Mouse (Mus musculus) liver, postnatal 0 days (tissue): ENCODE results near the gene Gimd1. TPM values are rescaled to one million over a fixed set of nuclear protein-coding genes. Genes with fewer than 3 reads are reported as not detected.

ENCODE experiments used
- ATAC-seq: fragments of 200-750 bp; cut with Nextera tagmentation; 2 replicates; pipeline ENCODE4 v1.8.0; 2017; ENCODE audit warnings: mild to moderate bottlenecking, moderate library complexity
- DNase-seq: peaks from one replicate; pipeline ENCODE4 v3.0.0-alpha.2; 2016
- H3K27ac ChIP-seq: fragments of 300-500 bp; sonication (generic); 2 replicates; pipeline ENCODE4 v1.5.1; 2014; ENCODE audit warnings: antibody characterized with exemption, moderate library complexity, mild to moderate bottlenecking, low read depth
- H3K27me3 ChIP-seq: fragments of 300-500 bp; sonication (generic); 2 replicates; pipeline ENCODE4 v1.6.1; 2014; ENCODE audit warnings: low read length, control low read depth, mixed read lengths; ENCODE audit not compliant: insufficient read depth
- H3K36me3 ChIP-seq: fragments of 300-500 bp; sonication (generic); replicated peaks from 2 replicates; pipeline ENCODE4 v1.6.1; 2014; ENCODE audit warnings: mild to moderate bottlenecking, control low read depth, low read length, moderate library complexity, mixed read lengths; ENCODE audit not compliant: insufficient read depth
- H3K4me1 ChIP-seq: fragments of 300-500 bp; sonication (generic); 2 replicates; pipeline ENCODE4 v1.6.1; 2014; ENCODE audit warnings: antibody characterized with exemption, mild to moderate bottlenecking, control low read depth; ENCODE audit not compliant: insufficient read depth
- H3K4me2 ChIP-seq: fragments of 300-500 bp; sonication (generic); 2 replicates; pipeline ENCODE4 v1.6.1; 2014; ENCODE audit warnings: low read depth, mild to moderate bottlenecking, low read length, moderate library complexity, mixed read lengths
- H3K4me3 ChIP-seq: fragments of 300-500 bp; sonication (generic); 2 replicates; pipeline ENCODE4 v1.5.1; 2014; ENCODE audit warnings: low read depth, low read length
- H3K9ac ChIP-seq: fragments of 300-500 bp; sonication (generic); replicated peaks from 2 replicates; pipeline ENCODE4 v1.6.1; 2014; ENCODE audit warnings: mild to moderate bottlenecking, moderate library complexity
- H3K9me3 ChIP-seq: fragments of 300-500 bp; sonication (generic); 2 replicates; pipeline ENCODE4 v1.6.1; 2016; ENCODE audit warnings: mild to moderate bottlenecking, control low read depth, low read length, mixed read lengths
- CTCF ChIP-seq: sonication (generic); IDR thresholded peaks from 2 replicates; pipeline ENCODE4 v1.5.1; 2016; ENCODE audit warnings: antibody characterized with exemption, low read depth
- EP300 ChIP-seq: IDR thresholded peaks from 2 replicates; pipeline ENCODE4 v1.6.1; 2016; ENCODE audit warnings: antibody characterized with exemption, low read depth, mild to moderate bottlenecking
- WGBS: fragments of 180-500 bp; shearing (Covaris S2); extraction: QIAGEN DNeasy Blood & Tissue Kit; methylation state at CpG from one replicate; pipeline ENCODE4 v1.1.7; 2014; ENCODE audit not compliant: insufficient replicate concordance; 5-methylcytosine and 5-hydroxymethylcytosine counted together
- polyA plus RNA-seq: library from polyadenylated mRNA; unstranded; fragments of >200 nt; fragmentation: Nextera tagmentation; extraction: Ambion mirVana; gene quantifications from 2 replicates; pipeline ENCODE4 v1.2.1, GENCODE M21; 2015

Gene Gimd1
- polyA plus RNA-seq, 1 experiment from 2014 or later = 5.1 TPM

DNA sequence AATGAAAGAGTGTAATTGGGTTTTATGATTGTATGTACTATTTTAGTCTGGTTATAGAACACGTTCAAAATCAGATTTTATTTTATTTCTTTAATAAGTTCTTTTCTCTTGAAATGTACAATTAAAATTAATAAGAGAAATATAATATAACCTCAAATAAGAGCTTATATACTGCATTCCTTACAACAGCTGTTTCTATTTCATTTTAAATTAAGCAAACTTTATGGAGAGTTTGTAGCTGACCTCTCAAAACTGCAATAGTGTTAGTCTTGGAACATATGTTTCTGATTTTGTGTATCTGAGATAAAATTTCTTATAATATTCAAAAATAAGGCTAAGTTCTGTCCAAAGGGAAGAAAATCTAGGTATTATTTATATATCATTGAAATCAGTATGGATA is 39.0 kb upstream of the Gimd1 start:
- H3K9ac ChIP-seq = no peak overlapping the region
- no peak for ATAC-seq
- H3K27ac ChIP-seq = no peak overlapping the region
- DNase-seq = no peak
- no peak for TF ChIP-seq CTCF
- no peak for TF ChIP-seq EP300
- H3K4me2 ChIP-seq = no peak overlapping the region
- no peak overlapping the region for H3K4me3 ChIP-seq
- H3K36me3 ChIP-seq = no peaks in the 10 kb centered on the region
- H3K4me1 ChIP-seq = no peaks in the 10 kb centered on the region
- H3K9me3 ChIP-seq = no peaks in the 10 kb centered on the region
- WGBS = 37% methylated on average over 1 of the region's 1 CpGs
- no peaks in the 10 kb centered on the region for H3K27me3 ChIP-seq

DNA sequence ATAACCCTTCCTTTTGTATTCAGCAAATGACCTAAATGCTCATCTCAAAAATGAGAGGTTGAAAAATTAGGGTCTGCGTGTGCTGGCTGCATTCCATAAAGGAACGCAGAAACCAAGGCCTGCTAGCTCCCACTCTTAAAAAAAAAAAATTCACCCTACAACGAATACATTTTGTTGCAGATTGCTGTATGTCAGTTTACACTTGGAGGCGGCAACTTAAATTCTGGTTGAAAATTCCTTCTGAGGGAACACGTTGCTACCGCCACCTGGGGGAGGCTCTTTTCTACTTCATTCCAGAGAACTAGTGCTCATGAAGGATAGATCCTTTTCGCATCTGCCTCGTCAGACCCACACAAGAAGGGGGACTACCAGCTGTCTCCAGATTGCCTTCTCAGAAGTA is 879 bp upstream of the Gimd1 start:
- Histone ChIP-seq H3K9me3 (no peaks in the 10 kb centered on the region), H3K4me1 (no peaks in the 10 kb centered on the region), H3K27ac (no peak overlapping the region), H3K4me3 (no peak overlapping the region), H3K4me2 (no peak overlapping the region), H3K36me3 (no peaks in the 10 kb centered on the region), H3K9ac (no peak overlapping the region), H3K27me3 (no peaks in the 10 kb centered on the region)
- peak; percentile 17 for DNase-seq
- 48% methylated on average over 8 of the region's 8 CpGs for WGBS
- no peak for TF ChIP-seq EP300
- TF ChIP-seq CTCF = peak; percentile 34
- no peak for ATAC-seq

DNA sequence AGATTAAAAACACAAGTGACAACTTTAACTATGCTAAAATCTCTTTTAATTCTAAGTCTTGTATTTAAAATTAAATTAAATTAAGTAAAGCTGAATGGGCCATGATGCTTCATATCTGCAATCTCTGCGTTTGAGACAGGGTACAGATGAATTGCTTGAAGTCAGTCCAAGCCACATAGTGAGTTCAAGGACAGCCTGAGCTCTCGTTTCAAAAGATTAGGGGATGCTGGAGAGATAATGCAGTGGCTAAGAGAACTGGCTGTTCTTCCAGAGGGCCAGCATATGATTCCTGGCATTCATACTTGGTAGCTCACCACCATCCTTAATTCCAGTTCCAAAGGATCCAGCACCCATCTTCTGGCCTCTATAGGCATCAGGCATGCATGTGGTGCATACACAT is 3.6 kb downstream of the Gimd1 start:
- H3K9me3 ChIP-seq = no peaks in the 10 kb centered on the region
- TF ChIP-seq EP300 (no peak), CTCF (no peak)
- H3K4me2 ChIP-seq = no peak overlapping the region
- H3K4me1 ChIP-seq = no peaks in the 10 kb centered on the region
- H3K27ac ChIP-seq = no peak overlapping the region
- H3K36me3 ChIP-seq = no peaks in the 10 kb centered on the region
- H3K9ac ChIP-seq = no peak overlapping the region
- ATAC-seq = no peak
- no peak overlapping the region for H3K4me3 ChIP-seq
- 39% methylated on average over 2 of the region's 2 CpGs for WGBS
- DNase-seq = no peak
- no peaks in the 10 kb centered on the region for H3K27me3 ChIP-seq

DNA sequence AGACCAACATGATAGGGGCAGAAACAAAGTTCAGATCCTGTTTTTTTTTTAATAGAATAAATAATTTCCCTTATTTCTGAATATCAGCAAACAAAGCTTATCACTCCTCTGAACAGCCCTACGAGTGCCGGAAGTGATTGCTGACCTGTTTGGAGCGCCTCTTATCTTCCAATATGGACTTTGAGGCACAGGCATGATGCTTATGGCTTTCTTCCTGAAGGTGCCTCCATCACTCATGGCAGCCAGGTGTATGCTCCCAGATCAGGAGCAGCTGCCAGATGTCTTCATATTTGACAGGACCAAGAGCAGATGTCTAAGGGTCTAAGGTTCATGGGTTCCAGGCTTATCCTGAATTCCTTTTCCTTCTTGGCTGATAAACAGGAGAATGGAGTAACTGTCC is 7.5 kb downstream of the Gimd1 start:
- Histone ChIP-seq H3K4me1 (no peaks in the 10 kb centered on the region), H3K9ac (no peak overlapping the region), H3K4me3 (no peak overlapping the region), H3K27ac (no peak overlapping the region), H3K27me3 (no peaks in the 10 kb centered on the region), H3K4me2 (no peak overlapping the region), H3K36me3 (no peaks in the 10 kb centered on the region), H3K9me3 (no peaks in the 10 kb centered on the region)
- TF ChIP-seq CTCF = no peak
- no peak for TF ChIP-seq EP300
- no peak for ATAC-seq
- no peak for DNase-seq
- WGBS = 74% methylated on average over 3 of the region's 3 CpGs

GRCm38 (mm10) chr3:132644071-132644470 is 14.5 kb downstream of the Gimd1 start:
- WGBS = 61% methylated on average over 4 of the region's 4 CpGs
- Histone ChIP-seq H3K27me3 (no peaks in the 10 kb centered on the region), H3K4me2 (no peak overlapping the region), H3K9ac (no peak overlapping the region), H3K4me3 (no peak overlapping the region), H3K27ac (no peak overlapping the region), H3K9me3 (no peaks in the 10 kb centered on the region), H3K36me3 (no peaks in the 10 kb centered on the region), H3K4me1 (no peaks in the 10 kb centered on the region; the same call in 1 of the 2 replicates)
- DNase-seq (no peak), ATAC-seq (no peak)
- no peak for TF ChIP-seq CTCF
- TF ChIP-seq EP300 = no peak

DNA sequence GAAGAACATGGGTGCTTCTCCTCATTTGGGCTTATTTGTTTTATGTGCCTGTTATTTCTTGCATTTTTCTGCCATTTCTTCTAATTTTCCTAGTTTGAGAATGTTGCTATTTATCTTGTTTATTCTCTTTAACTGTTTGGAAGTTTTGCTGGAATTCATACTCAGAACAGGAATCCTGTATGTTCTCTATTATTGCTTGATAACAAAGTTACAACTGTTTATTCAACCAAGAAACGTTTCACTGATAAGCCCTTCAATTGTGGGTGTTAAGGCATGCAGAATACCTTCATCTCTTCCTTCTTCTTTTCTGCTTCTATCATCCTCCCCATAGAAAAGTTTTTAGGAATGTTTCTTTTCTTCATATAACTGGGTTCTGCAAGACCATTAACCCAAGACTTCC is 17.2 kb downstream of the Gimd1 start:
- Histone ChIP-seq H3K4me1 (no peaks in the 10 kb centered on the region; the same call in 1 of the 2 replicates), H3K4me3 (no peak overlapping the region), H3K9me3 (no peaks in the 10 kb centered on the region), H3K27ac (no peak overlapping the region), H3K9ac (no peak overlapping the region), H3K27me3 (no peaks in the 10 kb centered on the region), H3K4me2 (no peak overlapping the region), H3K36me3 (no peaks in the 10 kb centered on the region)
- DNase-seq (no peak), ATAC-seq (no peak)
- 38% methylated on average over 1 of the region's 1 CpGs for WGBS
- TF ChIP-seq CTCF (no peak), EP300 (no peak)

DNA sequence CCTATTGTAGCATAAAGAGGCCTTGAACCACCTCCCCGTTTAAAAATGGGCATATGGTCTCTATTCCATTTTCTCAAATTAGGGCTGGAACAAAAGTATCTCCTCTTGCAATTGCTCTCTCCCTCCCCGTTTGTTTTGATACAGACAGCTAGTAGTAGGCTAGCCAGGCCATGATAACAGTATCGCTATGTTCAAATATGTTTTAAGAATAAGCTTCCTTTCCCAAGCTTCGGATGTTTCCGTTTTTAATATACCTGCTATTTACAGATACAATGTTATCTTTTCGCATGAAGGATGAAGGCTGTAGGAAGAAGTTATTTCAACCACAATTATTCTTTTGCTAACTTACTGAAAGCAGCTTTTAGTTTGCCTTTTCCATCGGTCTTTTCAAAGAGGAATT is 19.7 kb downstream of the Gimd1 start:
- H3K9me3 ChIP-seq = no peaks in the 10 kb centered on the region
- 70% methylated on average over 7 of the region's 7 CpGs for WGBS
- no peak overlapping the region for H3K9ac ChIP-seq
- no peak overlapping the region for H3K4me2 ChIP-seq
- no peak for DNase-seq
- no peak for TF ChIP-seq EP300
- no peak for TF ChIP-seq CTCF
- H3K4me3 ChIP-seq = no peak overlapping the region
- H3K36me3 ChIP-seq = no peaks in the 10 kb centered on the region
- H3K27ac ChIP-seq = no peak overlapping the region
- no peaks in the 10 kb centered on the region for H3K4me1 ChIP-seq
- H3K27me3 ChIP-seq = no peaks in the 10 kb centered on the region
- ATAC-seq = no peak
